Mouse (Mus musculus) hindbrain, embryonic 15.5 days (tissue): ENCODE measurements around the gene Arhgef10l. TPM values are rescaled to one million over a fixed set of nuclear protein-coding genes. Genes with fewer than 3 reads are reported as not detected.

Experiments used
- ATAC-seq: fragments of 200-750 bp; cut with Nextera tagmentation; 2 replicates; pipeline ENCODE4 v1.8.0; 2017; ENCODE audit warnings: low read depth, moderate number of reproducible peaks, moderate TSS enrichment; ENCODE audit not compliant: low FRiP score
- H3K27ac ChIP-seq: fragments of 300-500 bp; sonication (generic); replicated peaks from 2 replicates; pipeline ENCODE4 v1.5.1; 2015; ENCODE audit warnings: mild to moderate bottlenecking, inconsistent platforms
- H3K27me3 ChIP-seq: fragments of 300-500 bp; sonication (generic); 2 replicates; pipeline ENCODE4 v1.6.1; 2015; ENCODE audit warnings: control low read depth, inconsistent platforms
- H3K36me3 ChIP-seq: fragments of 300-500 bp; sonication (generic); 2 replicates; pipeline ENCODE4 v1.6.1; 2015; ENCODE audit warnings: control low read depth, inconsistent platforms
- H3K4me1 ChIP-seq: fragments of 300-500 bp; sonication (generic); replicated peaks from 2 replicates; pipeline ENCODE4 v1.6.1; 2015; ENCODE audit warnings: control low read depth, inconsistent platforms
- H3K4me2 ChIP-seq: fragments of 300-500 bp; sonication (generic); 2 replicates; pipeline ENCODE4 v1.6.1; 2015; ENCODE audit warnings: moderate library complexity, mild to moderate bottlenecking, inconsistent platforms
- H3K4me3 ChIP-seq: fragments of 300-500 bp; sonication (generic); 2 replicates; pipeline ENCODE4 v1.5.1; 2015; ENCODE audit warnings: mild to moderate bottlenecking, inconsistent platforms
- H3K9ac ChIP-seq: fragments of 300-500 bp; sonication (generic); 2 replicates; pipeline ENCODE4 v1.6.1; 2015; ENCODE audit warnings: inconsistent platforms
- H3K9me3 ChIP-seq: fragments of 300-500 bp; sonication (generic); 2 replicates; pipeline ENCODE4 v1.6.1; 2016; ENCODE audit warnings: control low read depth, inconsistent platforms
- WGBS: fragments of 180-500 bp; shearing (Covaris S2); methylation state at CpG from one replicate; pipeline ENCODE4 v1.1.7; 2015; 5-methylcytosine and 5-hydroxymethylcytosine counted together
- polyA plus RNA-seq: library from polyadenylated mRNA; unstranded; fragments of >200 nt; fragmentation: Nextera tagmentation; extraction: Ambion mirVana; gene quantifications from 2 replicates; pipeline ENCODE4 v1.2.1, GENCODE M21; 2015

The Arhgef10l gene
- polyA plus RNA-seq, 1 experiment from 2014 or later: 28.2 TPM

- Histone ChIP-seq H3K4me2 (peak overlapping the region; percentile 94), H3K4me3 (peak overlapping the region; percentile 74), H3K4me1 (peaks cover 47% of the 10 kb centered on the region), H3K9me3 (no peaks in the 10 kb centered on the region), H3K27me3 (peaks cover 15% of the 10 kb centered on the region), H3K27ac (peak overlapping the region; percentile 88), H3K36me3 (no peaks in the 10 kb centered on the region), H3K9ac (peak overlapping the region; percentile 78)
- ATAC-seq: peak; percentile 75
- WGBS: under 1% methylated on average over 26 of the region's 68 CpGs
These were observed 37.0 kb upstream of the Arhgef10l start for GRCm38 (mm10) chr4:140702611-140703327.

GRCm38 (mm10) chr4:140701716-140702561 is 36.1 kb upstream of the Arhgef10l start:
- Histone ChIP-seq H3K9ac (peak overlapping the region; percentile 78), H3K27ac (peak overlapping the region; percentile 88), H3K36me3 (no peaks in the 10 kb centered on the region), H3K4me2 (peak overlapping the region; percentile 94), H3K4me1 (peaks cover 43% of the 10 kb centered on the region), H3K4me3 (peak overlapping the region; percentile 74), H3K9me3 (no peaks in the 10 kb centered on the region), H3K27me3 (peaks cover 15% of the 10 kb centered on the region)
- WGBS: 0% methylated on average over 36 of the region's 107 CpGs
- ATAC-seq: no peak

GRCm38 (mm10) chr4:140701049-140701715 is 35.4 kb upstream of the Arhgef10l start:
- under 1% methylated on average over 57 of the region's 61 CpGs for WGBS
- peaks cover 43% of the 10 kb centered on the region for H3K4me1 ChIP-seq
- no peaks in the 10 kb centered on the region for H3K9me3 ChIP-seq
- H3K27ac ChIP-seq: peak overlapping the region; percentile 88
- H3K4me2 ChIP-seq: peak overlapping the region; percentile 94
- H3K4me3 ChIP-seq: peak overlapping the region; percentile 74
- H3K27me3 ChIP-seq: peaks cover 15% of the 10 kb centered on the region
- peak; percentile 83 for ATAC-seq
- no peaks in the 10 kb centered on the region for H3K36me3 ChIP-seq
- H3K9ac ChIP-seq: peak overlapping the region; percentile 78

- Histone ChIP-seq H3K4me2 (peak within 1 kb of the TSS; percentile 94), H3K4me3 (peak within 1 kb of the TSS; percentile 74), H3K4me1 (peaks cover 43% of the 10 kb centered on the region), H3K27ac (peak within 1 kb of the TSS; percentile 88), H3K9ac (peak within 1 kb of the TSS; percentile 78), H3K27me3 (peaks cover 15% of the 10 kb centered on the region), H3K9me3 (no peaks in the 10 kb centered on the region), H3K36me3 (no peaks in the 10 kb centered on the region)
- 6% methylated on average over 20 of the region's 20 CpGs for WGBS
- no peak for ATAC-seq
These were observed 34.6 kb upstream of the Arhgef10l start, which contains the start of gene Rcc2 for GRCm38 (mm10) chr4:140700269-140701018. TSS of gene Rcc2 (plus strand) at chr4:140700541.

GRCm38 (mm10) chr4:140699441-140700127 is 33.8 kb upstream of the Arhgef10l start:
- peak overlapping the region; percentile 94 for H3K4me2 ChIP-seq
- H3K36me3 ChIP-seq: no peaks in the 10 kb centered on the region
- no peak overlapping the region for H3K27ac ChIP-seq
- H3K4me3 ChIP-seq: peak overlapping the region; percentile 74
- H3K4me1 ChIP-seq: peaks cover 40% of the 10 kb centered on the region
- no peaks in the 10 kb centered on the region for H3K9me3 ChIP-seq
- ATAC-seq: no peak
- H3K9ac ChIP-seq: peak overlapping the region; percentile 18; the same call in 1 of the 2 replicates
- H3K27me3 ChIP-seq: peaks cover 15% of the 10 kb centered on the region
- 7% methylated on average over 29 of the region's 29 CpGs for WGBS

DNA sequence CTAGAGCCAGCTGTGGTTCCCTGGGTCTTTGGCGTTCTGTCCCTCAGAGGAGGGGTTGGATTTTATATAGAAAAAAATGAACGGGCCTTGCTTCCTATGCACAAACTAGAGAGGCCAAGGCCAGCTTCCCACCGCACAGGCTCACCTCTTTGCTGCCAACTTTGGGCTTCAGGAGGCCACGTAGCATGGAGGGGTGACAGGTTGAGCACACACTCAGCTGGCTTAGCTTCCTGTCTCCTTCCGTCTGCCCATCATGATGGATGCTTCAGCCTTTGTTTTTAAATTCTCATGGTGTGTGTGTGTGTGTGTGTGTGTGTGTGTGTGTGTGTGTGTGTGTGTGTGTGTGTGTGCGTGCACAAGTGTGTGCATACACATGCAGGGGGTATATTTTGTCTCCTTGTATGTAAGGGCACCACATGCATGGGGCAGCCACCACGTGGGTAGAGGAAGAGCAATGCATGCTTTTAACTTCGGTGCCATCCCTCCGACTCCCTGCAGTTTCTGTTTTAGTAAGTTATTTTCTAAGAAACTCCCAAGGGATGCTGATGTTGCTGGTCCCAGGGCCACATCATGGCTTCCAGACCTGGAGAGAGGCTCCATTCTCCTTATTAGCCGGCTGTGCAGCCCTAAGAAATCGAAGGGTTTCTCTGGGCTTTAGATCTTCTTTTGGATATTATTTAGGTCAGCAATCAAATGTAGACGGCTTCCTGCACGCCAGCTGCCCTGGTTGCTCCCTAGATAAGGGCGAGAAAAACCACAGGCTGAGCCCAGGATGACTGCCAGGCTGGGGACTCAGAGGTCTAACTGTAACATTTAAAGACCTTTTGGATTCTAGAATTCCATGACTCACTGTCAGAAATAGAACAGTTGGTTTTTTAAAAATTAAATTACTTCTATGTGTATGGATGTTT is 30.1 kb upstream of the Arhgef10l start:
- Histone ChIP-seq H3K4me1 (peaks cover 19% of the 10 kb centered on the region), H3K9ac (no peak overlapping the region), H3K36me3 (no peaks in the 10 kb centered on the region), H3K27ac (no peak overlapping the region), H3K4me2 (no peak overlapping the region), H3K27me3 (peaks cover 15% of the 10 kb centered on the region), H3K4me3 (no peak overlapping the region), H3K9me3 (no peaks in the 10 kb centered on the region)
- 83% methylated on average over 14 of the region's 14 CpGs for WGBS
- ATAC-seq: no peak

- no peaks in the 10 kb centered on the region for H3K36me3 ChIP-seq
- no peak overlapping the region for H3K4me3 ChIP-seq
- H3K27me3 ChIP-seq: peaks cover 10% of the 10 kb centered on the region
- 68% methylated on average over 7 of the region's 7 CpGs for whole genome bisulfite sequencing
- no peak for ATAC-seq
- H3K9ac ChIP-seq: no peak overlapping the region
- no peaks in the 10 kb centered on the region for H3K9me3 ChIP-seq
- H3K4me2 ChIP-seq: no peak overlapping the region
- H3K4me1 ChIP-seq: peaks cover 11% of the 10 kb centered on the region
- no peak overlapping the region for H3K27ac ChIP-seq
These were observed 29.3 kb upstream of the Arhgef10l start for GRCm38 (mm10) chr4:140695146-140695545.

DNA sequence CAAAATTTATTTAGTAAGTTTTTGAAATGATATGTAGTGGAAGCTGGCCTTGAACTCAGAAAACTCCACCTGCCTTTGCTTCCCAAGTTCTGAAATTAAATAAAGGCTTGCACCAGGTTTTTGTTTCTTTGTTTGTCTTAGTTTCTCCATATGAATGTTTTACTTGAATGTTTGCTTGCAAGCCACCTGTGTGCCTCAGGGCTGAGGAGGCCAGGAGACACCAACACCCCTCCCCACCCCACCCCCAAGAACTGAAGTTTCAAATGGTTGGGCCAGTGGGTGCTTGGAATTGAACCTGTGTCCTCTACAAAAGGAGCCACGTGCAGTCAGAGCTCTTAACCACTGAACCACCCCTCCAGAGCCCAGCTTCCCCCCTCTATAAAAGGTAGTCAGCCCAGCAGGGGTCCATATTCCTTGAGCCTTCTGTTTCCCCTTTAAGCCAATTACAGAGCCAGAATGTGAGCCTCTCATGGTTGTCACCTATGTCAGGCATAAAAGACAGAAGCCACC is 28.8 kb upstream of the Arhgef10l start:
- ATAC-seq: no peak
- WGBS: 28% methylated on average over 1 of the region's 1 CpGs
- Histone ChIP-seq H3K27me3 (peaks cover 9% of the 10 kb centered on the region), H3K4me1 (peaks cover 5% of the 10 kb centered on the region), H3K4me2 (no peak overlapping the region), H3K36me3 (no peaks in the 10 kb centered on the region), H3K27ac (no peak overlapping the region), H3K4me3 (no peak overlapping the region), H3K9me3 (no peaks in the 10 kb centered on the region), H3K9ac (no peak overlapping the region)

DNA sequence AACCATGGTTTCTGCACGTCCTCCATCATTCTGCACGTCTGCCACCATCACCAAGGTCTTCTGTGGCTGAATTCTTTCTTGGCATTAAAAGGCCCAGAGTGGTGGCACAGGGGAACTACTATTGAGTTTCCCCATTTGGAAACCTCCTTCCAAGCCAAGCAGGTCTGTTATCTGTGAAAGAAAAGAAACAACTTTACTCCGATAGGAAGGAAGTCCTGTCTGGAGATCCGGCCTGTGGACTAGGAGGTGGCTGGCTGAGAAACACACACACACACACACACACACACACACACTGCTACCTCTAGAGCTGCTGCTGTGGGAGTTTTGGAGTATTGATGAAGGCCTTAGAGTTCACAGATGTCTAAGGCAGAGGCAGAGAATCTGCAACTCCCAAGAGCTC is 27.7 kb upstream of the Arhgef10l start:
- Histone ChIP-seq H3K9me3 (no peaks in the 10 kb centered on the region), H3K4me2 (no peak overlapping the region)

DNA sequence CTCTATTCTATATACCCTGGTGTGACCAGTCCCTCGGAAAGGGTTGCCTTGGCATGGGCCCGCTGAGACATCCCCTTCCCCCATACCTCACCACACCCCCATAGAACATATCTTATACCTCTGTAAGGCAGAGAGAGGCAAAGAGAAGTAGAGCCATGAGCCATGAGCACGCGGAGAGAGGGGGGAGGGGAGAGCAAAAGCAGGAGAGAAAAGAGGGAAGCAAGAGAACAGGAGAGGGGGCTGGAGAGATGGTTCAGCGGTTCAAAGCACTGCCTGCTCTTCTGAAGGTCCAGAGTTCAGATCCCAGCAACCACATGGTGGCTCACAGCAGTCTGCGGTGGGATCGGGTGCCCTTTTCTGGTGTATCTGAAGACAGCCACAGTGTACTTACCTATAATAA is 25.7 kb upstream of the Arhgef10l start:
- no peak overlapping the region for H3K9ac ChIP-seq
- 69% methylated on average over 7 of the region's 7 CpGs for WGBS
- H3K36me3 ChIP-seq: no peaks in the 10 kb centered on the region
- no peaks in the 10 kb centered on the region for H3K27me3 ChIP-seq
- H3K4me3 ChIP-seq: no peak overlapping the region
- no peak overlapping the region for H3K27ac ChIP-seq
- H3K4me2 ChIP-seq: no peak overlapping the region
- no peaks in the 10 kb centered on the region for H3K9me3 ChIP-seq
- no peaks in the 10 kb centered on the region for H3K4me1 ChIP-seq
- no peak for ATAC-seq

More for the DNA sequence above, 27.7 kb upstream of the Arhgef10l start:
- no peak for ATAC-seq
- Histone ChIP-seq H3K4me3 (no peak overlapping the region), H3K36me3 (no peaks in the 10 kb centered on the region), H3K27ac (no peak overlapping the region), H3K9ac (no peak overlapping the region), H3K4me1 (no peaks in the 10 kb centered on the region), H3K27me3 (peaks cover 3% of the 10 kb centered on the region)
- 80% methylated on average over 4 of the region's 4 CpGs for WGBS
